Mouse (Mus musculus) intestine, postnatal 0 days (tissue): ENCODE data around the gene Gtf3c6. TPM values are rescaled to one million over a fixed set of nuclear protein-coding genes. Genes with fewer than 3 reads are reported as not detected.

Experiments
- ATAC-seq: fragments of 200-750 bp; cut with Nextera tagmentation; 2 replicates; pipeline ENCODE4 v1.8.0; 2017; ENCODE audit warnings: mild to moderate bottlenecking, moderate TSS enrichment, moderate library complexity
- H3K27ac ChIP-seq: fragments of 300-500 bp; sonication (generic); 2 replicates; pipeline ENCODE4 v1.5.1; 2014; ENCODE audit warnings: mild to moderate bottlenecking, low read depth, low read length, moderate library complexity
- H3K27me3 ChIP-seq: fragments of 300-500 bp; sonication (generic); replicated peaks from 2 replicates; pipeline ENCODE4 v1.6.1; 2014; ENCODE audit warnings: low read length, mixed read lengths; ENCODE audit not compliant: control insufficient read depth, insufficient read depth
- H3K36me3 ChIP-seq: fragments of 300-500 bp; sonication (generic); 2 replicates; pipeline ENCODE4 v1.6.1; 2014; ENCODE audit warnings: mild to moderate bottlenecking, moderate library complexity; ENCODE audit not compliant: control insufficient read depth, insufficient read depth
- H3K4me1 ChIP-seq: fragments of 300-500 bp; sonication (generic); replicated peaks from 2 replicates; pipeline ENCODE4 v1.6.1; 2014; ENCODE audit warnings: antibody characterized with exemption, low read length, mixed read lengths; ENCODE audit not compliant: control insufficient read depth, insufficient read depth
- H3K4me2 ChIP-seq: fragments of 300-500 bp; sonication (generic); replicated peaks from 2 replicates; pipeline ENCODE4 v1.6.1; 2014; ENCODE audit warnings: low read depth, mild to moderate bottlenecking, moderate library complexity
- H3K4me3 ChIP-seq: fragments of 300-500 bp; sonication (generic); 2 replicates; pipeline ENCODE4 v1.5.1; 2014; ENCODE audit warnings: low read depth, low read length
- H3K9ac ChIP-seq: fragments of 300-500 bp; sonication (generic); 2 replicates; pipeline ENCODE4 v1.6.1; 2014; ENCODE audit warnings: mild to moderate bottlenecking, low read depth, low read length
- H3K9me3 ChIP-seq: fragments of 300-500 bp; sonication (generic); 2 replicates; pipeline ENCODE4 v1.6.1; 2016; ENCODE audit warnings: mixed run types; ENCODE audit not compliant: control insufficient read depth
- CTCF ChIP-seq: sonication (generic); IDR thresholded peaks from 2 replicates; pipeline ENCODE4 v1.5.1; 2016; ENCODE audit warnings: low read depth, mild to moderate bottlenecking, control low read depth, antibody characterized with exemption, moderate library complexity
- WGBS: fragments of 180-500 bp; shearing (Covaris S2); extraction: QIAGEN DNeasy Blood & Tissue Kit; methylation state at CpG from one replicate; pipeline ENCODE4 v1.1.7; 2014; 5-methylcytosine and 5-hydroxymethylcytosine counted together
- polyA plus RNA-seq: library from polyadenylated mRNA; unstranded; fragments of >200 nt; fragmentation: Nextera tagmentation; extraction: Ambion mirVana; gene quantifications from 2 replicates; pipeline ENCODE4 v1.2.1, GENCODE M21; 2015

Gene Gtf3c6
- polyA plus RNA-seq, 1 experiment from 2014 or later = 50.7 TPM

DNA sequence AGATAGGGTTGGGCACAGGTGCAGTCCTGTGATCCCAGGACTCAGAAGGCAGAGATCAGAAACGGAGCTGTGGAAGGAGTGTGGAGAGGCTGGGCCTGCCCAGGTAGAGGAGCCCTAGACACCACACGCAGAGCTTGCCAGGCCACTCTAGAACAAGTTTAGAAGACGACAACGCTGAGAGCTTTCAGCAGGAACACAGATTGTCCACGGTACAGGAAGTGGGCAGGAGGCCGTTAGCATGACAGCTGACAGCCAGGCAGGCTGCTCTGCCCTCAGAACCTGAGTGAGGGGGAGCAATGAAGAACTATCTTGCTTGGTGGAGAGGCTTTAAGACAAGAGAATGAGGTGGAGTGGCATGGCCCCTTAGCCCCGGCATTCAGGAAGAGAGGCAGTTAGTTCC is 25.5 kb downstream of the Gtf3c6 start:
- Histone ChIP-seq H3K27ac (0 out of 2 replicates have a peak overlapping the region, but pooled peaks have one; percentile 15), H3K4me1 (no peaks in the 10 kb centered on the region), H3K9ac (no peak overlapping the region), H3K4me3 (no peak overlapping the region), H3K4me2 (no peak overlapping the region), H3K36me3 (peaks cover 47% of the 10 kb centered on the region), H3K27me3 (no peaks in the 10 kb centered on the region), H3K9me3 (no peaks in the 10 kb centered on the region)
- TF ChIP-seq CTCF = no peak
- ATAC-seq = no peak
- WGBS = 82% methylated on average over 7 of the region's 7 CpGs

DNA sequence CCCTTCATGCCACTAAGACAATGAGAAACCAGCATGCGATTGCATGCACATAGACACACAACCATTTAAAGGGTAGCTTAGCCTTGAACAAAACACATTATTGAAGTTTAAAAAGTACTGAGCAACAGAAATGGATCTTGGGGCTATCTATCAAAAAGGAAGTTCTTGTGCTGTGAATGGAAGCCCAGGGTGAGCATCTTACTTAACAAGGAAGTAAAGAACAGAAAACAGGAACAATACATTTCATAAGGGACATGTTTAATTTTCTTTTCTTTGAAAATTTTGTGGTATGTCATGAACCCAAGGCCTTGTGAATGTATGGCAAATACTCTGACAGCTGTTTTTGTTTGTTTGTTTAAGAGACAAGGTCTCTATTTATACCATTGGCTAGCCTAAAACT is 28.2 kb downstream of the Gtf3c6 start:
- Histone ChIP-seq H3K27me3 (no peaks in the 10 kb centered on the region), H3K4me2 (no peak overlapping the region), H3K9ac (no peak overlapping the region), H3K4me1 (no peaks in the 10 kb centered on the region), H3K27ac (no peak overlapping the region), H3K4me3 (no peak overlapping the region), H3K9me3 (no peaks in the 10 kb centered on the region), H3K36me3 (peaks cover 47% of the 10 kb centered on the region)
- no peak for TF ChIP-seq CTCF
- ATAC-seq = no peak
- WGBS = 93% methylated on average over 1 of the region's 1 CpGs

DNA sequence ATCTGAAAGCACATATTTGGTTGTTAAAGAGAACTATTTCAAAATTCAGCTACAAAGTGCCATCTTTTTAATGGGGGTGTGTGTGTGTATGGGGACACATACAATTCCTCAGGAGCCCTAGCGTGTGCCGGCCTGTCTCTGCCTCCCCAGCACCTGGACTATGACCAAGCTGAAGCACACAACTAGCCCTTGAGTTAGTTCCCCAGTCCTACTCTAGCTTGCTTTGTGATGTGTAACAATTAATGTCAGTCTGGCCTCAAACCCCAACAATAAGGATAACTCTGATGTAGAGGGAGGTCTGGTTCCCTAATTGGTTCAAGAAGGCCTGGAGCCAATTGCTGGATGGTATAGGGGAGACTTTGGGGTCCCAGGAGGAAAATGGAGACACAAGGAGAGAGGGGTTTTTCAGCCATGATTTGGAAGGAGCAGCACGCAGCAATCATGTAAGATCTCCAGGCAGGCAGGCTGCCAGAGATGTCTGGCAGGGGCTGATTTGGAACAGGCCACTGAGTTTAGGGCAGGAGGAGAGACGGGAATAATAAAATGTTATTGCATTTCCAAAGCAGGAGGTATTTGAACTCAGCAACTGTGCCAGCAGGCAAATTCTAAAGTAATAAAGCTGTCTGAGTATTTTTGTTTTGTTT is 30.1 kb downstream of the Gtf3c6 start:
- Histone ChIP-seq H3K4me2 (no peak overlapping the region), H3K9me3 (no peaks in the 10 kb centered on the region), H3K27ac (no peak overlapping the region), H3K36me3 (peaks cover 54% of the 10 kb centered on the region), H3K4me3 (no peak overlapping the region), H3K4me1 (no peaks in the 10 kb centered on the region), H3K27me3 (no peaks in the 10 kb centered on the region), H3K9ac (no peak overlapping the region)
- 83% methylated on average over 4 of the region's 4 CpGs for WGBS
- TF ChIP-seq CTCF = no peak
- ATAC-seq = no peak

DNA sequence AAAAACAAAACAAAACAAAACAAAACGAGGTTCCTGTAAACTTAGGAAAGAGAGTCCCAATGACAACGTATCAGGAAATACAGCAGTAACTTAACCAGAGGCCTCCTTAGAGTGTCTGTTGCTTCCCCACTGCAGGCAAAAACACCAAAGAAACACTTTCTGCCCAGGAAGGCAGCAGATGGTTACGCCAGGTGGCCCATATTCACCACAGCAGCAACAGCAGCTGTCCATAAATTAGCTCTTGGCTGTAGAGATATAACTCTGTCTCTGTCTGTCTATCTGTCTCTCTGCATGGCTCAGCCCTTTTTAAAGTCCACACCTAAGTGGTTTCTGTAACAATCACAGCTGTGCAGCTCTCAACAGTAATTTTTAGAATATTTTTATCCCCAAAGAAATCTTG is 39.0 kb downstream of the Gtf3c6 start:
- H3K4me2 ChIP-seq = no peak overlapping the region
- 76% methylated on average over 3 of the region's 3 CpGs for WGBS
- TF ChIP-seq CTCF = no peak
- peaks cover 19% of the 10 kb centered on the region for H3K36me3 ChIP-seq
- no peak overlapping the region for H3K4me3 ChIP-seq
- H3K9me3 ChIP-seq = no peaks in the 10 kb centered on the region
- no peaks in the 10 kb centered on the region for H3K4me1 ChIP-seq
- H3K27ac ChIP-seq = no peak overlapping the region
- H3K27me3 ChIP-seq = no peaks in the 10 kb centered on the region
- H3K9ac ChIP-seq = no peak overlapping the region
- no peak for ATAC-seq

DNA sequence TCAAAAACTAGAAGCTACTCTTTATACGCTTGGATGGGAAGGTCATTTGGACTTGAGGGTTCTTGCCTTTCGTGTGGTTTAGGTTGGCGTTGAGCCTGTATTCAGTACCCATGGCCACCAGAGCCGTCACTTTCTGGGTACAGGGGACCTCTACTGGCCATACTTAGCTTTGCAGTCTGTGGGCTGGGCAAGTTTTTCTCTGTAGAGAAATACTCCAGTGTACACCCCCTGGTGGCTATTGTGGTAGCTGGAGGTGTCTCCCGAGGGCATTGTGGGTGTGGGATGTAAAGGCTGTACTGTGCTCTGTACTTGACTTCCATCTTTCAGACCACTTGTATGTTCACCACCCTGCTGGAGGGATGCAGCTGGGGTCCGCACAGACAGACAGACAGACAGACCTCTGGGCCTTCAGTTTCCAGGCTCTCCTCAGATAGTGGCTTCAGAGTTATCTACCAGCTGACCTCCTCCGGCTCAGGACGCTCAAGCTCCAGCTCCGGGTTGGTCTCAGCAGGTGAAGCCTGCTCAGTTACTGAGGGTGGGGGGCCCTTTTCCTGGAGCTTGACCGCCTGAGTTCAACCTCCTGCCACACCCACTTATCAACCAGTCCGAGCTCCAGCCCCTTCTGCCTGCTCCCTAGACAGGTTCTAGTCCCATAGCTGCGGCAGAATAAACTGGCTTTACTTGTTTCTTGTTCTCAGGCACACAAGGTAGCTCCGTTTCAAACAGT is 45.3 kb downstream of the Gtf3c6 start:
- H3K9me3 ChIP-seq = no peaks in the 10 kb centered on the region
- H3K4me2 ChIP-seq = peak overlapping the region; percentile 44
- no peaks in the 10 kb centered on the region for H3K27me3 ChIP-seq
- 25% methylated on average over 13 of the region's 13 CpGs for WGBS
- H3K9ac ChIP-seq = no peak overlapping the region
- H3K4me3 ChIP-seq = no peak overlapping the region
- no peaks in the 10 kb centered on the region for H3K36me3 ChIP-seq
- H3K4me1 ChIP-seq = no peaks in the 10 kb centered on the region
- no peak overlapping the region for H3K27ac ChIP-seq
- peak; percentile 98 for TF ChIP-seq CTCF
- ATAC-seq = peak; percentile 87

Other genes with a start within 250 kb of the Gtf3c6 start
- 8.4 TPM in 2 replicates for gene Mfsd4b1, start 232.8 kb downstream of the Gtf3c6 start, polyA plus RNA-seq
- gene Slc16a10, start 115.8 kb downstream of the Gtf3c6 start, polyA plus RNA-seq = 57.5 and 59.5 TPM in 2 replicates
- 36.2 and 36.6 TPM in 2 replicates for gene Rpf2, start 11.1 kb downstream of the Gtf3c6 start, polyA plus RNA-seq
- 24.0 and 25.3 TPM in 2 replicates for gene Amd1, start 44.1 kb upstream of the Gtf3c6 start, polyA plus RNA-seq
- gene Cdk19, start 81.5 kb upstream of the Gtf3c6 start, polyA plus RNA-seq = 3.0 and 3.2 TPM in 2 replicates